In genomic region chr5:124019348-124020216, GRCm38 (mm10) we compare ENCODE assay signal across 9 mouse cellular contexts. TPM values are rescaled to one million over a fixed set of nuclear protein-coding genes. Genes with fewer than 3 reads are reported as not detected.
DNase-seq lines count a peak whose midpoint lies in the region; ATAC-seq and TF ChIP-seq lines count a peak whose summit lies in the region.
"Had no signal": no experiment of that assay in that cellular context is flagged by ENCODE, and none has a peak within 500 bp of the region (broad histone marks: within the 10 kb centered on the region; RNA-seq: fewer than 3 reads in every experiment).

No protein-coding gene starts in this region.

- H3K4me1 ChIP-seq in midbrain, embryonic 10.5 days = peaks cover 96% of the 10 kb centered on the region
- H3K4me1 ChIP-seq in midbrain, embryonic 11.5 days (ENCODE audit: control insufficient read depth, insufficient read depth, low read length) = peaks cover 42% of the 10 kb centered on the region
- peaks cover 62% of the 10 kb centered on the region for H3K4me1 ChIP-seq in cerebellum, adult 2 months (ENCODE audit: control insufficient read depth, insufficient read depth, low read length)
- peaks cover 93% of the 10 kb centered on the region for H3K4me1 ChIP-seq in heart, embryonic 12.5 days (replicated peaks)
- H3K4me1 ChIP-seq in liver, embryonic 15.5 days (replicated peaks) = peaks cover 98% of the 10 kb centered on the region
- peaks cover 79% of the 10 kb centered on the region for H3K4me1 ChIP-seq in neural tube, embryonic 15.5 days

- 75% methylated on average over 12 of the region's 12 CpGs for WGBS in midbrain, embryonic 10.5 days
- WGBS in midbrain, embryonic 11.5 days = 78% methylated on average over 12 of the region's 12 CpGs
- 36% methylated on average over 12 of the region's 12 CpGs for WGBS in cerebellum, adult 2 months
- WGBS in heart, embryonic 12.5 days = 53% methylated on average over 12 of the region's 12 CpGs
- 28% methylated on average over 12 of the region's 12 CpGs for WGBS in liver, embryonic 15.5 days (ENCODE audit: insufficient replicate concordance)
- WGBS in neural tube, embryonic 15.5 days = 62% methylated on average over 12 of the region's 12 CpGs

- H3K4me3 ChIP-seq in midbrain, embryonic 10.5 days = no peak overlapping the region
- H3K4me3 ChIP-seq in midbrain, embryonic 11.5 days (ENCODE audit: low read depth, low read length) = no peak overlapping the region
- H3K4me3 ChIP-seq in cerebellum, adult 2 months (replicated peaks; ENCODE audit: insufficient read depth, low read depth, low read length) = no peak overlapping the region
- no peak overlapping the region for H3K4me3 ChIP-seq in heart, embryonic 12.5 days
- no peak overlapping the region for H3K4me3 ChIP-seq in liver, embryonic 15.5 days (replicated peaks)
- H3K4me3 ChIP-seq in neural tube, embryonic 15.5 days (replicated peaks) = no peak overlapping the region
- H3K4me3 ChIP-seq: midbrain, embryonic 12.5 days had no signal

- no peak overlapping the region for H3K4me2 ChIP-seq in midbrain, embryonic 11.5 days
- peak overlapping the region; percentile 40 for H3K4me2 ChIP-seq in heart, embryonic 12.5 days
- H3K4me2 ChIP-seq in liver, embryonic 15.5 days = peak overlapping the region; percentile 48
- no peak overlapping the region for H3K4me2 ChIP-seq in neural tube, embryonic 15.5 days
- H3K4me2 ChIP-seq: midbrain, embryonic 12.5 days had no signal

- no peak overlapping the region for H3K9ac ChIP-seq in midbrain, embryonic 11.5 days (ENCODE audit: low read length)
- 0 out of 2 replicates have a peak overlapping the region, but pooled peaks have one; percentile 52 for H3K9ac ChIP-seq in heart, embryonic 12.5 days
- peak overlapping the region; percentile 37; the same call in 1 of the 2 replicates for H3K9ac ChIP-seq in liver, embryonic 15.5 days
- H3K9ac ChIP-seq in neural tube, embryonic 15.5 days (replicated peaks) = no peak overlapping the region
- H3K9ac ChIP-seq: midbrain, embryonic 12.5 days had no signal

- no peak for TF ChIP-seq CTCF in cerebellum, adult 2 months (IDR thresholded peaks at IDR 0.05; ENCODE audit: borderline replicate concordance, insufficient read depth, low read depth, low read length)

- no peaks in the 10 kb centered on the region for H3K9me3 ChIP-seq in midbrain, embryonic 10.5 days (replicated peaks)
- H3K9me3 ChIP-seq in midbrain, embryonic 11.5 days (ENCODE audit: control insufficient read depth, low read length) = no peaks in the 10 kb centered on the region
- no peaks in the 10 kb centered on the region for H3K9me3 ChIP-seq in heart, embryonic 12.5 days (replicated peaks)
- H3K9me3 ChIP-seq in liver, embryonic 15.5 days (replicated peaks) = no peaks in the 10 kb centered on the region
- no peaks in the 10 kb centered on the region for H3K9me3 ChIP-seq in neural tube, embryonic 15.5 days (replicated peaks)
- H3K9me3 ChIP-seq: midbrain, embryonic 12.5 days had no signal

- no peaks in the 10 kb centered on the region for H3K27me3 ChIP-seq in midbrain, embryonic 10.5 days (ENCODE audit: low read depth, poor library complexity, severe bottlenecking)
- H3K27me3 ChIP-seq in midbrain, embryonic 11.5 days (ENCODE audit: control insufficient read depth, insufficient read depth, low read length) = no peaks in the 10 kb centered on the region
- H3K27me3 ChIP-seq in cerebellum, adult 2 months (ENCODE audit: control insufficient read depth, insufficient read depth, low read length) = no peaks in the 10 kb centered on the region
- no peaks in the 10 kb centered on the region for H3K27me3 ChIP-seq in heart, embryonic 12.5 days (replicated peaks)
- no peaks in the 10 kb centered on the region for H3K27me3 ChIP-seq in liver, embryonic 15.5 days
- H3K27me3 ChIP-seq in neural tube, embryonic 15.5 days (replicated peaks) = no peaks in the 10 kb centered on the region
- H3K27me3 ChIP-seq: midbrain, embryonic 12.5 days had no signal

- no peak for DNase-seq in midbrain, embryonic 10.5 days (ENCODE audit: low spot score)
- no peak for DNase-seq in midbrain, embryonic 11.5 days (ENCODE audit: low spot score, missing footprints)
- DNase-seq in cerebellum, adult 2 months = peak; percentile 54 to 63
- peak; percentile 75 to 84 for DNase-seq in kidney, postnatal 25 days
- DNase-seq in yolk sac, embryonic 10.5 days (ENCODE audit: low spot score) = peak; percentile 27

- H3K36me3 ChIP-seq in midbrain, embryonic 10.5 days = peaks cover 48% of the 10 kb centered on the region
- no peaks in the 10 kb centered on the region; the same call in 1 of the 2 replicates for H3K36me3 ChIP-seq in midbrain, embryonic 11.5 days (ENCODE audit: control insufficient read depth, insufficient read depth, low read length)
- peaks cover 14% of the 10 kb centered on the region for H3K36me3 ChIP-seq in heart, embryonic 12.5 days
- H3K36me3 ChIP-seq in liver, embryonic 15.5 days (replicated peaks) = peaks cover 13% of the 10 kb centered on the region; the same call in 1 of the 2 replicates
- H3K36me3 ChIP-seq in neural tube, embryonic 15.5 days = 0 out of 2 replicates have a peak, but pooled peaks cover 3% of the 10 kb centered on the region

- ATAC-seq in midbrain, embryonic 11.5 days (ENCODE audit: low FRiP score) = no peak
- ATAC-seq in heart, embryonic 12.5 days (ENCODE audit: insufficient number of reproducible peaks, low FRiP score) = peak; percentile 49
- peak; percentile 40 for ATAC-seq in liver, embryonic 15.5 days (ENCODE audit: insufficient read depth)
- peak; percentile 29; the same call in 1 of the 2 replicates for ATAC-seq in neural tube, embryonic 15.5 days (ENCODE audit: low FRiP score)

- no peak for TF ChIP-seq POLR2A in cerebellum, adult 2 months (IDR thresholded peaks at IDR 0.05; ENCODE audit: borderline replicate concordance, insufficient read depth, low read length)

- 0 out of 2 replicates have a peak overlapping the region, but pooled peaks have one; percentile 56 for H3K27ac ChIP-seq in midbrain, embryonic 10.5 days (replicated peaks)
- no peak overlapping the region for H3K27ac ChIP-seq in midbrain, embryonic 11.5 days (ENCODE audit: low read depth, low read length)
- H3K27ac ChIP-seq in cerebellum, adult 2 months (ENCODE audit: insufficient read depth, low read length) = no peak overlapping the region; the same call in 1 of the 2 replicates
- peak overlapping the region; percentile 77 for H3K27ac ChIP-seq in heart, embryonic 12.5 days (ENCODE audit: poor library complexity, severe bottlenecking)
- H3K27ac ChIP-seq in liver, embryonic 15.5 days (replicated peaks) = peak overlapping the region; percentile 78
- peak overlapping the region; percentile 66 for H3K27ac ChIP-seq in neural tube, embryonic 15.5 days (replicated peaks)
- H3K27ac ChIP-seq: midbrain, embryonic 12.5 days had no signal

RNA-seq across cellular contexts. Expression of gene Vps37b, which starts 12.5 kb away (rescaled TPM):
- polyA plus RNA-seq in midbrain, embryonic 10.5 days (2016; fragmentation: Nextera tagmentation; extraction: Ambion mirVana) = 58.1 and 69.2 TPM in 2 replicates
- polyA plus RNA-seq in midbrain, embryonic 11.5 days (2014; fragmentation: Nextera tagmentation; extraction: Ambion mirVana) = 45.5 and 50.7 TPM in 2 replicates
- 41.7 and 47.5 TPM in 2 replicates for polyA plus RNA-seq in cerebellum, adult 2 months (2012; rRNA removed)
- 61.9 and 64.4 TPM in 2 replicates for polyA plus RNA-seq in heart, embryonic 12.5 days (2016; fragmentation: Nextera tagmentation; extraction: Ambion mirVana)
- 16.5 and 17.3 TPM in 2 replicates for polyA plus RNA-seq in liver, embryonic 15.5 days (2015; fragmentation: Nextera tagmentation; extraction: Ambion mirVana)
- polyA plus RNA-seq in neural tube, embryonic 15.5 days (2015; fragmentation: Nextera tagmentation; extraction: Ambion mirVana) = 48.8 and 50.4 TPM in 2 replicates

RNA-seq across cellular contexts. Expression of gene Hip1r, which starts 46.2 kb away (rescaled TPM):
- polyA plus RNA-seq in midbrain, embryonic 10.5 days (2016; fragmentation: Nextera tagmentation; extraction: Ambion mirVana) = 6.6 and 9.2 TPM in 2 replicates
- polyA plus RNA-seq in midbrain, embryonic 11.5 days (2014; fragmentation: Nextera tagmentation; extraction: Ambion mirVana) = 4.6 and 5.2 TPM in 2 replicates
- polyA plus RNA-seq in cerebellum, adult 2 months (2012; rRNA removed) = 41.8 and 42.4 TPM in 2 replicates
- polyA plus RNA-seq in heart, embryonic 12.5 days (2016; fragmentation: Nextera tagmentation; extraction: Ambion mirVana) = 4.8 and 7.5 TPM in 2 replicates
- polyA plus RNA-seq in liver, embryonic 15.5 days (2015; fragmentation: Nextera tagmentation; extraction: Ambion mirVana) = 11.4 and 12.9 TPM in 2 replicates
- polyA plus RNA-seq in neural tube, embryonic 15.5 days (2015; fragmentation: Nextera tagmentation; extraction: Ambion mirVana) = 24.1 and 31.0 TPM in 2 replicates

Comparison
In these comparisons a context has a peak if more than half of its experiments do, and no peak if none do; other contexts are left out.
1. H3K27ac ChIP-seq: peak in midbrain, embryonic 10.5 days (single experiment), heart, embryonic 12.5 days (single experiment), liver, embryonic 15.5 days (single experiment) and neural tube, embryonic 15.5 days (single experiment); none in midbrain, embryonic 11.5 days (single experiment) and cerebellum, adult 2 months (single experiment).
2. DNase-seq: peak in cerebellum, adult 2 months (2 of 2), kidney, postnatal 25 days (2 of 2) and yolk sac, embryonic 10.5 days (single experiment); none in midbrain, embryonic 10.5 days (single experiment) and midbrain, embryonic 11.5 days (single experiment).
3. H3K4me2 ChIP-seq: peak in heart, embryonic 12.5 days (single experiment) and liver, embryonic 15.5 days (single experiment); none in midbrain, embryonic 11.5 days (single experiment) and neural tube, embryonic 15.5 days (single experiment).
4. H3K9ac ChIP-seq: peak in heart, embryonic 12.5 days (single experiment) and liver, embryonic 15.5 days (single experiment); none in midbrain, embryonic 11.5 days (single experiment) and neural tube, embryonic 15.5 days (single experiment).